Mouse (Mus musculus): ENCODE data around the gene Slc16a14. TPM values are rescaled to one million over a fixed set of nuclear protein-coding genes. Genes with fewer than 3 reads are reported as not detected.

Gene Slc16a14
- total RNA-seq, 1 experiment from 2014 or later, result not detected

DNA sequence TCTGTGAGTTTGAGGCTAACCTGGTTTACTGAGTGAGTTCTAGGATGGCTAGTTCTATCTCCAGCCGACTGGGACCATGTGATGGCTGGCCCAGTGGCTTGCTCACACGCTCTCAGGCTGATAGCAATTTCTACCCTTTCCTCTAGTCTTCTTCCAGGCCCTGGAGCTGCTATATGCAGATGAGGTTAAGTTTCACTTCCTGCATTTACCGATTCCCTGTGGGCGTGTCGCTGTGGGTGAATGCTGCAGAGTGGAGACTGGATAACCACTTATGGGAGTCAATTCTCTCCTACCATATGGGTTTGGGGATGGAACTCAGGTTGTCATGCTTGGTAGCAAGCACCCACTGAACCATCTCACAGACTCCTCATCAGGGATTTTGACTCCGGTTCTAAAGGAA, 10.8 kb downstream of the Slc16a14 start:
- ATAC-seq (replicated peaks in 1 of 2; ENCODE audit: insufficient read depth in 1 of 2, low FRiP score in 2 of 2, low TSS enrichment in 1 of 2, low read depth in 1 of 2, poor library complexity in 2 of 2, severe bottlenecking in 2 of 2), result peak; percentile 53 to 84

DNA sequence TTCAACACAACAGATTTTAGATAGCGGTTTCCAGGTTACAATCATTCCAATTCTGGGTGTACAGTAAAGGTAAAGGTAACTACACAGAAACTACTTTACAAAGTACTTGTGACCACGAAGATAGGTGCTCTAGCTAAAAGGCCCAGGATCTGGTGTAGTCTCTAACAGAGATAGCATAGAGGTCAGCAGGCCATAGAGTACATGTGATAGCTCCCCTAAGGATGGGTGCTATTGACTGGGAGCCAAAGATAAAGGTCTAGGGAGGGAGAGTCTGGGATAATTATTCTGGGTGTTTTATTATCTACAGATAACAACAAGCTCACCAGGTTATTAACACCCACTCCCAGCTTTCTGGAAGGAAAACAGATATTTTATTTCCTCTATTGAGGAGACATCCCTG, 11.5 kb downstream of the Slc16a14 start:
- no peak for ATAC-seq (replicated peaks in 1 of 2; ENCODE audit: insufficient read depth in 1 of 2, low FRiP score in 2 of 2, low TSS enrichment in 1 of 2, low read depth in 1 of 2, poor library complexity in 2 of 2, severe bottlenecking in 2 of 2)

DNA sequence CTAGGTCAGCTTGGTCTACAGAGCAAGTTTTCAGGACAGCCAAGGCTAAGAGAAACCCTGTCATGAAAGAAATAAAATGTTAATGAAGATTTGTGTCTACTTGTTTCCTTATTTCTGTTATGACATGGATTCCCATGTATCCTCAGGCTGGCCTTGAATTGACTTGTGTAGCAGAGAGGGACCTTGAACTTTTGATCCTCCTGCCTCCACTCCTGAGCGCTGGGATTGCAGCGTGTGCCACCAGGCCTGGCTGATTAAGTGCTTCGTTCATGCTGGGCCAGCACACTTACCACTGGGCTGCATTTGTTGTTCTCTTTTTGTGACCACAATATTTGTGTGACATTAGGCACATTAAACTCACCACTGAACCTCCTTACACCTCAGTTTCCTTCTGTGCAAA, 16.1 kb downstream of the Slc16a14 start:
- no peak for ATAC-seq (replicated peaks in 1 of 2; ENCODE audit: insufficient read depth in 1 of 2, low FRiP score in 2 of 2, low TSS enrichment in 1 of 2, low read depth in 1 of 2, poor library complexity in 2 of 2, severe bottlenecking in 2 of 2)

DNA sequence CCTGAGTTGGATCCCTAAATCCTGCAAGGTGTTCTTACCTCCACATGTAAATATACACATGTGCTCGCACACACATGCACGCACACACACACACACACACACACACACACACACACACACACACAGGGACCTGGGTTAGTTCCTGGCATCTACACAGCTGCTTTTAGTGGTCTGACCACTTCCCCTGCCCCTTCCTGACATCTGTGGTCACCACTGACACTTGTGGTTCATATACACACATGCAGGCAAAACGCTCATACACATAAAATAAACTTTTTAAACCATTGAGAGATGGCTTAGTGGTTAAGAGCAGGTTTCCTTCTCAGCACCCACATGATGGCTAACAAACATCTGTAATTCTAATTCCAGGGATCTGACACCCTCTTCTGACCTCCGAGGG, 19.9 kb downstream of the Slc16a14 start:
- ATAC-seq (replicated peaks in 1 of 2; ENCODE audit: insufficient read depth in 1 of 2, low FRiP score in 2 of 2, low TSS enrichment in 1 of 2, low read depth in 1 of 2, poor library complexity in 2 of 2, severe bottlenecking in 2 of 2), result peak; percentile 92 to 96

DNA sequence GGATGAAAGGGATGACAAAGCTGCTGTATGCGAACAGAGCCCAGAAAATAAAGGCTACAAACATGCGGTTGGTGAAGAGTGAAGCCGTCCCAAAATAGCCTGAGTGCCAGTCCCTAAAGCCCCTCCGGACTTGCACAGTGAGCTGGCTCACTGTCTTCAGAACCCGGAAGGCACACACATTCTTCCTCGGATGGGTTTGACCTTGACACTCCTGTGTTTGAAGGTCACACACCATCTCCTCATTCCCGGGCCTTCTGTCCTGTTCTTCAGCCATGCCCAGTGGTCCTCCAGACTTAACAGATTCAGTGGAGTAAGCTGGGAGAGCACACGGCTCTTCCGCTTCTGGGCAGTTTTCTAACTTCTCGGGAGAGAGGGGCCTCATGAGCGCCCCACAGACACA, 22.4 kb downstream of the Slc16a14 start:
- ATAC-seq (replicated peaks in 1 of 2; ENCODE audit: insufficient read depth in 1 of 2, low FRiP score in 2 of 2, low TSS enrichment in 1 of 2, low read depth in 1 of 2, poor library complexity in 2 of 2, severe bottlenecking in 2 of 2), result no peak

DNA sequence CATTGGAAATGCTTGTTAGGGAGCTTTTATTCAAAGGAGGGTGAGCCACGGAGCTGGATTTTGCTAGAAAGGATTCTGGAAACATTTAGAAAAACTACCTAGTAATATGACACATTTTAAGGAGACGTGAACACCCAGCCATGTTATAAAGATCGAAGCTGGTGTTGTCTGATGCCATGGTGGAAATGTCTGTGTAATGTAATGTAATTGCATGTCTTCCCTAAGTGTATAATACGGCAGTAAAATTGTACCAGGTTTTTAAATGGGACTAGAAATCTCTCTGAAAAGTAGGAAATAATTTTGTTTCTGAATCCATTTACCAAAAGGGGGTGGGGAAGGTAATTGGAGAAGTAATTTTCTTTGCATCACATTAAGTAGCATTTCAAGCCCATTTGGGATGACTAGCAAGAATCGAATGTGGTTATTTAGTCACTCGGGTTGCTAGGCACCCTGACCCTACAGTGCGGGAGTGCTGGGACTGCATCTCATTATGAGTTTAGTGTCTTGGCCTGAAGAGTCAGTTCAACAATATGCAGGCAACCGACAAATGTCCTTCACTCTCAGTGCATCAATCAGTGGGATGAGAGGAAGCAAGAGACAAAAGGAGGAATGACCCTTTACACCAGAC, 24.6 kb downstream of the Slc16a14 start:
- ATAC-seq (replicated peaks in 1 of 2; ENCODE audit: insufficient read depth in 1 of 2, low FRiP score in 2 of 2, low TSS enrichment in 1 of 2, low read depth in 1 of 2, poor library complexity in 2 of 2, severe bottlenecking in 2 of 2), result peak; percentile 33 to 38; a peak in 2 of 4 replicates

DNA sequence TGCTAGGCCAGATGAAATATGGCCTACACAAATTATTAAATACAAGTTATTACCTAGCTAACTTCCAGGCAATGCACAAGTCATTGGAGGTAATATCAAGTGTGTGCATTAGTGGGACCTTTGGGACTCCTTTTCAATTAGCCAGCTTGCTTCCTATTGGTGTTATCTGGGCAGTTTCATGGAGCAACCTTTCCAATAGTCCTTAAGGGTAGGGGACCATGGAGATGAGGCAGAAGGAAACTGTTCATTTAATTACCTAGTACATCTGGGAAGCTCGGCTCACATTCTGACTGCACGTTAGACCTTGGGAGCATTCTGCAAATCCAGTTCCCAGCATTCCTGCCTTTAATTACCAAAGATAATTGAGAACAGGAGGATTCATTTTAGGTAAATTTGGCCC, 30.5 kb downstream of the Slc16a14 start:
- no peak for ATAC-seq (replicated peaks in 1 of 2; ENCODE audit: insufficient read depth in 1 of 2, low FRiP score in 2 of 2, low TSS enrichment in 1 of 2, low read depth in 1 of 2, poor library complexity in 2 of 2, severe bottlenecking in 2 of 2)

DNA sequence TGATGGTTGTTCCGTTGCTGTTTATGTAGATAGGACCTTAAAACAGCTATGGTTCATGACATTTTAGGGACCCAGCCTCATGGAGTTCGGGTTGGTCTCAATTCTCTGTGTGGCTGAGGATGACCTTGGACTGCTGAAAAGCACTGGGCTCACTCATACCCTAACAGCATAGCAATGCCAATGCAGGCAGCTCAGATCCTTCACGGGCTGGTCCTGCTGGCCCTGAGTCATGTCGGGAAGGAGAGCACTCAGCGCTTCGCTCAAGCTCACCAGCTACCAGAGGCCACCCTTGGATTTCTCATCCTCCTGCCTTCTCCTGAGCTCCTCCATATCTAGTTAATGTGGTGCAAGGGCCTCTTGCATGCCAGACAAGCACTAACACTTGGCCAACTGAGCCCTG, 35.8 kb downstream of the Slc16a14 start:
- ATAC-seq (replicated peaks in 1 of 2; ENCODE audit: insufficient read depth in 1 of 2, low FRiP score in 2 of 2, low TSS enrichment in 1 of 2, low read depth in 1 of 2, poor library complexity in 2 of 2, severe bottlenecking in 2 of 2), result no peak

DNA sequence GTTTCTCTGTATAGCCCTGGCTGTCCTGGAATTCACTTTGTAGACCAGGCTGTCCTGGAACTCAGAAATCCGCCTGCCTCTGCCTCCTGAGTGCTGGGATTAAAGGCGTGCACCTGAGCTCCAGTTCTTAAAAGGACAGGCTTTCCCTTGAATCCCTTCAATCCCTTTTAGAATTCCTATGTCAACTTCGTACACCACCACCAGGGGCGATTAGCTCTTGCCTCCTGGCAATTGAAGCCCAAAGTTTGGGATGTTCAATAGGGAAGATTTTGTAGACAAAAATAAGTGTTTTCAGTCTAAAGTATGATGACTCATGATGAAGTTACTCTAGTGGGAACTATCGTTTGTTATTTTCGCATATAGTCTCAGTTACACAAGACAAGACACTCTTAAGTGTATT, 37.6 kb downstream of the Slc16a14 start:
- no peak for ATAC-seq (replicated peaks in 1 of 2; ENCODE audit: insufficient read depth in 1 of 2, low FRiP score in 2 of 2, low TSS enrichment in 1 of 2, low read depth in 1 of 2, poor library complexity in 2 of 2, severe bottlenecking in 2 of 2)

DNA sequence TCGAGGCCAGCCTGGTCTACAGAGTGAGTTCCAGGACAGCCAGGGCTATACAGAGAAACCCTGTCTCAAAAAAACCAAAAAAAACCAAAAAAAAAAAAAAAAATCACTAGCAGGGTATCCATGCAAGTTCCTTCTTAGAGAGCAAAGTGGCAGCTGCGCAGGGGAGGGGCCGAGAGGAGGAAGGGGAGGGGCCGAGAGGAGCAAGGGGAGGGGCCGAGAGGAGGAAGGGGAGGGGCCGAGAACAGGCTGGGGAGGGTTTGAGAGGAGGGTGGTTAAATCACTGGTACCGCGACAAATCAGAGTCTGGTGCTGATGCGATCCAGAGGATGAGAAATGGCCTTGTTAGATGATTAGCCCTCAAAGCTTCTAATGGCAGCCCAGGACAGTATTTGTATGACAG, 43.2 kb downstream of the Slc16a14 start:
- ATAC-seq (replicated peaks in 1 of 2; ENCODE audit: insufficient read depth in 1 of 2, low FRiP score in 2 of 2, low TSS enrichment in 1 of 2, low read depth in 1 of 2, poor library complexity in 2 of 2, severe bottlenecking in 2 of 2), result no peak

DNA sequence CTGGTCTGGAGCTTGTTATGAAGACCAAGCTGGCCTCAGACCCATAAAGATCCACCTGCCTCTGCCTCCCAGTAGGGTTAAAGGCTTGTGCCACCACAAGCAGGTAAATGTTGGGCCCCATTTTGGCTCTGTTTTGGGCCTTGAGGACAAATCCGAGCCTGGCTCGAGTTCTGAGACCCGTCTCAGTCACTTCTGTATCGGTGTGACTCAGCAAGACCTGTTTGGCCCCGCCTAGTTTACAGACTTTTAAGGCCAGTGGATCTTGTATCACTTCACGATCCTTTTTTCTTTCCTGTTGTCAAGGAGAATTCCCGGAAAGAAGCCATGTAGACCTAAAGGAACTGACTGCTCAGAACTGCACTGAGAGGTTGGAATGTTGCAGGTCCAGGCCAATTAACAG, 44.4 kb downstream of the Slc16a14 start:
- ATAC-seq (replicated peaks in 1 of 2; ENCODE audit: insufficient read depth in 1 of 2, low FRiP score in 2 of 2, low TSS enrichment in 1 of 2, low read depth in 1 of 2, poor library complexity in 2 of 2, severe bottlenecking in 2 of 2), result no peak

DNA sequence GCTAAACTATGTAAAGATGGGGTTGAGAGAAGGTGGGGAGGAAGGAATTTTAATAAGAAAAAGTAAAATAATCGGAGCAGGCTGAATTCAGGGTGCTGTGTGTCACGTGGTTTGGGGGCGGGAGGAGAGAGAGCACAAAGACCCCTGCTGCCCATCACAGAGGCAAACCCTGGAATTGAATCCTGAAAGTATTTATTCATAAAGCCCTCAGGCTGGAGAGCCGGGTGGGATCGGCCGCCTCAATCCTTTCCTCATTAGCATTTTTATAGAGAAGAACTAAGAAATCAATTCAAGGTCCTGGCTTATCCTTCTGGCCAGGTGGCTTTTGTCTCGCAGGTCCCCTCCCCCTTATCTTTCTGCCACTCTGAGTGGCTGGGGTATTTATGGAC, 44.9 kb downstream of the Slc16a14 start:
- ATAC-seq (replicated peaks in 1 of 2; ENCODE audit: insufficient read depth in 1 of 2, low FRiP score in 2 of 2, low TSS enrichment in 1 of 2, low read depth in 1 of 2, poor library complexity in 2 of 2, severe bottlenecking in 2 of 2), result no peak

DNA sequence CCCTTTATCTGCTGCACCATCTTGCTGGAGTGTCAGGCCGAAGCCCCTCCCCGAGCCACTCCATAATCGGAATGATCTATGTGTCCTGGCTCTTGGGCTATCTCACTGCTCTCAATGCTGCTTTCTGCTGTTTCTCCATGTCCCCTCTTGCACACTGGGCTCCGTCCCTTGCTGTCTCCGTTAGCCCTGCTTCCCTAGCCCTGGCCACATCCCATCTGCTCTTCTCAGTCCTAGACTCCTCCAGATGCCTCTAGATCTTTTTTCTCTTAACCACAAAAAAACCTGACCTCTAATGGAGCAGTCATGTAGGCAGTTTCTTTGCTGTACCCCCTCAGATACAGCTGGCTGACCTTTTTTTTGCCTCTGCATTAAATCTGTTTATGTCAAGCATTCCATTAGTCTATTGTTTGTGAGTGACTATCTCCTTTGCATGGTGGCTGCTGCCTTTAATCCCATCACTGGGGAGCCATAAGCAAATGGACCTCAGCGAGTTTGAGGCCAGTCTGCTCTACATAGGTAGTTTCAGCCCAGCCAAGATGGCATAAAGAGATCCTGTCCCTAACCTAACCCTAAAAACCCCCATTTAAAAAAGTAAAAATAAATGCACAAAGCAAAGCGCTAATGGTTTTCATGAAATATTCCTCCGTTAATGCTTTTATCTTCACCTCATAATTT, 45.5 kb downstream of the Slc16a14 start:
- no peak for ATAC-seq (replicated peaks in 1 of 2; ENCODE audit: insufficient read depth in 1 of 2, low FRiP score in 2 of 2, low TSS enrichment in 1 of 2, low read depth in 1 of 2, poor library complexity in 2 of 2, severe bottlenecking in 2 of 2)

DNA sequence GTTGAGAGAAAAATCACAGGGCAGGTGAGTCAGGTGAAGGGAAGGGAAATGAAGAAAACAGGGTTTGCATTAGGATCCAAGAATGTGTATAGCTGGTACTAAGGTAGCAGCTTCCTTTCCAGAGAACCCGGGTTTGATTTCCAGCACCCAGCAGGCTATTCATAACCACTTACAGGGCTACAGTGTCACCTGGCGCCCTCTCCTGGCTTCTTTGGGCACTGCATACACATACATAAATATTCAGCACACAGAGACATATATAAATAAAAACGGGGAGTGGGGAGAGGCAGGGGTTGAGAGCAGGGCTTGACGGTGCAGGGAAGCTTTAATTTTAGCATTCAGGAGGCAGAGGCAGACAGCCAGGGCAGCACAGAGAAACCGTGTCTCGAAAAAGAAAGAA, 49.0 kb downstream of the Slc16a14 start:
- ATAC-seq (replicated peaks in 1 of 2; ENCODE audit: insufficient read depth in 1 of 2, low FRiP score in 2 of 2, low TSS enrichment in 1 of 2, low read depth in 1 of 2, poor library complexity in 2 of 2, severe bottlenecking in 2 of 2), result no peak

DNA sequence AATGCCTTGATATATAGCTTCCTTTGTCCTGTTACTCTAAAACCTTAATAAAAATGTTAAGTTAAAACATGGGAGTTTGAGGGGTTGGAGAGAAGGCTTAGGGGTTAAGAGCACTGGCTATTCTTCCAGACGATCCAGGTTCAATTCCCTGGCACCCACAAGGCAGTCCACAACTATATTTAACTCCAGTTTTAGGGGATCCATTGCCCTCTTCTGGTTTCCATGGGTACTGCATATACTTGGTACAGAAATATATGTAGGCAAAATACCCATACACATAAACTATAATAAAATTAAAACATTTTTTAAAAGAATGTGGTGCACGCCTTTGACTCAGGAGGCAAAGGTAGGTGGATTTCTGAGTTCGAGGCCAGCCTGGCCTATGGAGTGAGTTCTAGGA, 49.8 kb downstream of the Slc16a14 start:
- ATAC-seq (replicated peaks in 1 of 2; ENCODE audit: insufficient read depth in 1 of 2, low FRiP score in 2 of 2, low TSS enrichment in 1 of 2, low read depth in 1 of 2, poor library complexity in 2 of 2, severe bottlenecking in 2 of 2), result no peak

DNA sequence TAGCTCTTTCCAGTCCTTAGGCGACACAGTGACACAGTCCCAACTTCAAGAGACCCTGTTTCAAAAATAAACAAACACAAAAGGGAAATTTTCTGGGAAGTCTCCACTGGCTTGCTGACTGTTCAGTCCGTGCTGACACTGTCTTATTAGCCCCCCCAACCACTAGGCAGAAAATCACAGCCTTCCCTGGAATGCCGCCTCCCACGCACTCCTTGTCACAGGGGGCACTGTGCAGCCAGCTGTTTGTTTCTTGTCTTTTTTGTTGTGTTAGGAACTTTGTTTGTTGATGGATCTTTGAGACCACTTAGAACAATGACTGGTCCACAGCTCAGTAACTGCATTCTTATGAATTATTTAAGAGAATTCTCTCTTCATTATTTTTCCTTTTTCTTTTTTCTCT, 51.0 kb downstream of the Slc16a14 start:
- ATAC-seq (replicated peaks in 1 of 2; ENCODE audit: insufficient read depth in 1 of 2, low FRiP score in 2 of 2, low TSS enrichment in 1 of 2, low read depth in 1 of 2, poor library complexity in 2 of 2, severe bottlenecking in 2 of 2), result no peak

DNA sequence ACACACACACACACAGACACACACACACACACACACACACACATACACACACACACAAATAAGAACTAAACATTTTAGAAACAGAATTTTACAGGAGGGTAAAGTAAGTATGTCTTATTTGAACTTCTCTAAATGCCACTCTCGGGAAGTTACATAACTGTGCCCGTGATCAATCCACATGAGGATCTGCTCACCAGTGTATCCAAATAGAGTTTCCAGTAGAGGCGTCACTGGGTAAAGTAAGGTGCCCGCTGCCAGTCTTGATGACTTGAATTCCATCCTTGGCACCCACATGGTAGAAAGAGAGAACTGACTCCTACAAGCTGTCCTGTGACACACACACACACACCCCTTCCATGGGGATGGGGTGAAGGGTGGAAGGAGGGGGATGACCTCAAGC, 52.0 kb downstream of the Slc16a14 start:
- no peak for ATAC-seq (replicated peaks in 1 of 2; ENCODE audit: insufficient read depth in 1 of 2, low FRiP score in 2 of 2, low TSS enrichment in 1 of 2, low read depth in 1 of 2, poor library complexity in 2 of 2, severe bottlenecking in 2 of 2)

DNA sequence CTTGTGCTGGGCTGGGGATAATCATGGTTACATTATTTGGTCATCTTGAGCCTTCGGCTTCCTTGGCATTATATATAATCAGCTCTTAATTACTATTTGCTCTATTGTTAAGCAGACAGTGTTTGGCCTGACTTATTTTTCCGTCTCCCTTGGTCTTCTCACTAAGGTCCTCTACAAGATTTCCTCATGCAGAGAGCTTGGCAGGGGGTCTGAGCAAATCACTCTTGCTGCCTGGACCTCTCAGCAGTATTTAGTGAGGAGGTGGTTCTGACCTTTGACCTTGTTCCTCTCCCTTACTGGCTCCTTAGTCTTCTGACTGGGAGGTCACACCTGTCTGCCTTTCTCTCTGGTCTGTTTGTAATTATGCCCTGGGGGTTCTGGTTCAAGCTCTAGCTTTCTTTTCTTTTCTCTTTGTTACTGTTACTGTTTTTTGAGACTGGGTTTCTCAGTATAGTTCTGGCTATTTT, 52.8 kb downstream of the Slc16a14 start:
- no peak for ATAC-seq (replicated peaks in 1 of 2; ENCODE audit: insufficient read depth in 1 of 2, low FRiP score in 2 of 2, low TSS enrichment in 1 of 2, low read depth in 1 of 2, poor library complexity in 2 of 2, severe bottlenecking in 2 of 2)

All from hematopoietic stem cell, adult 5-6 weeks (primary cell).